Mouse (Mus musculus) erythroblast, adult 5-6 weeks (primary cell): ENCODE results near the gene Heyl. TPM values are rescaled to one million over a fixed set of nuclear protein-coding genes. Genes with fewer than 3 reads are reported as not detected.
"Not testable (repeated sequence)": the region's sequence is repeated elsewhere in the genome, so short reads cannot be mapped to it uniquely, and the experiment has no call there.

Source experiments
- ATAC-seq: replicated peaks from 2 replicates; pipeline ENCODE4 v1.8.0; 2016; ENCODE audit warnings: moderate number of reproducible peaks, mild to moderate bottlenecking, moderate TSS enrichment, inconsistent platforms; ENCODE audit not compliant: poor library complexity, low FRiP score, severe bottlenecking
- total RNA-seq, 2 experiments: library from RNA; stranded (forward) in 1 of 2; stranded (reverse) in 1 of 2; fragments of 150-400 nt in 1 of 2; fragments of 200-764, 138-1000 nt in 1 of 2; gene quantifications; 2 replicates each; pipeline versions ENCODE4 v1.2.3 to v1.2.4; 2015 to 2017; ENCODE audit warnings: low replicate concordance in 2 of 2

Gene Heyl
- total RNA-seq, 2 experiments from 2014 or later, result not detected

- not testable (repeated sequence) for ATAC-seq
These were observed 49.7 kb downstream of the Heyl start for GRCm38 (mm10) chr4:123282915-123283674.

DNA sequence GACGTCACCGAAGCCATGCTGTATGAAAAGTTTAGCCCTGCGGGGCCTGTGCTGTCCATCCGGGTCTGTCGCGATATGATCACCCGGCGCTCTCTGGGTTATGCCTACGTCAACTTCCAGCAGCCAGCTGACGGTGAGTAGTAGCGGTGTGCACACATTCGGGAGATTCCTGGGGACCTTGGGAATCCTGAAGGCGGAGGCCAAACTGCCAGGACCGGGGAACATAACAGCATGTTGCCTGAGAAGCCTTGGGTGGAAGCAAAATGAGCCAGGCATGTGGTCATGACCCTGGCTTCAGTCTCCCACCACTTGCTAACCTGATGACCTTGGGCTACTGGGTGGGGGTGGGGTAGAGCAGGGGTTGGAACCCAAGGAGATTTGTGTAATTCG is 50.3 kb downstream of the Heyl start:
- not testable (repeated sequence) for ATAC-seq

- ATAC-seq, result peak; percentile 57
These were observed 51.6 kb downstream of the Heyl start for GRCm38 (mm10) chr4:123284731-123285624.

- peak; percentile 68 for ATAC-seq
These were observed 53.4 kb downstream of the Heyl start for GRCm38 (mm10) chr4:123286790-123287189.

- ATAC-seq, result no peak
These were observed 55.7 kb downstream of the Heyl start for GRCm38 (mm10) chr4:123289038-123289437.

- no peak for ATAC-seq
These were observed 59.0 kb downstream of the Heyl start for GRCm38 (mm10) chr4:123292390-123292789.

- no peak for ATAC-seq
These were observed 59.6 kb downstream of the Heyl start for GRCm38 (mm10) chr4:123292989-123293388.

DNA sequence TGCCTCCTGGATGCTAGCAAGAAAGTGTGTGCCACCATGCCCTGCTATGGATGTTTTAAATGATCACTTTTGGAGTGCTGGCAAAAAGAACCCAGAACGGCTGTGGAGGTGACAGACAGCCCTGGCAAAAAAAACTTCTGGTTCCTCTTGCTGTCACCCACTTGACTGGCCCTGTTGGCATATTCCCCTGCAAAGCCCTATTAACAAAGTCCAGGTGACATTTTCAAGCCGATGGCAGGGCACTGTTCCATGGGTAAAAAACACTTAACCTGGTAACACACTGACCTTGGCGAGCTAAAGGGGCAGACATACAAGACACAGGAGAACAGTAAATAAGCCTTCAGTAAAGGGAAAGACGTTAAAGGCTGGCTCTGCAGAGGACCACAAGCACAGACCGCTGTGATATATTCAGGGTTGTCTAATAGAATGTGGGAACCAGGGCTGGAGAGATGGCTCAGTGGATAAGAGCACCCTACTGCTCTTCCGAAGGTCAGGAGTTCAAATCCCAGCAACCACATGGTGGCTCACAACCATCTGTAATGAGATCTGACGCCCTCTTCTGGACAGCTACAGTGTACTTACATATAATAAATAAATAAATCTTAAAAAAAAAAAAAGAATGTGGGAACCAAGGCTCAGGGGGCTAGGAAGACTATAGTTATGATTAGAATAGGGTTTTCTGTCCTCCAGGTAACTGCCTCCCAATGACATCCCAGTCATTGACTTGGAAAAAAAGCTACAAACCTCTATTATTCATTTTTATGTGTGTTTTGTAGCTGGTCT is 60.5 kb downstream of the Heyl start:
- no peak for ATAC-seq

GRCm38 (mm10) chr4:123295026-123295425 is 61.7 kb downstream of the Heyl start:
- ATAC-seq, result not testable (repeated sequence)

DNA sequence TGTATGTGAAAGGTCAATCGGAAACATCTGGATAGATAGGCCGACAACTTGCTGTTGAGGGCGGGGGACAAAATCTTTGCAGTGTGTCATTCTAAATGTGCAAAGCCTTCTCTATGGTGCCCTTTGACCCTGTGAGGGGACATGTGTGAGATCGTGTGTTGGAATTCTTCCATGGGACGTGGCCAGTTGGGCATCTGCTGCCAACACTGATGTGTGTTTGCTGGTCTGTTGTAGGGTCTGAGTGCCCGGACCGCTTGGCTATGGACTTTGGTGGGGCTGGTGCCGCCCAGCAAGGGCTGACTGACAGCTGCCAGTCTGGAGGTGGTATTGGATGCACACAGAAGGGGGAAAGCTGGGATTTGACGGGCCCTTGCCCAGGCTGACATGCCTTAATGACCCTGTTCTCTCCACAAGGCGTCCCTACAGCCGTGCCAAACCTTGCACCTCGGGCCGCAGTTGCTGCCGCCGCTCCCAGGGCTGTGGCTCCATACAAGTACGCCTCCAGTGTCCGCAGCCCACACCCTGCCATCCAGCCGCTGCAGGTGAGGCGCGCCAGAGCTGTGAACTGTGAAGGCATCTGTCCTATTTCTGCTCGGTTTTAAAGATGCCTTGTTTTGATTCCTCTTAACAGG is 62.3 kb downstream of the Heyl start:
- no peak for ATAC-seq

GRCm38 (mm10) chr4:123296148-123296534 is 62.8 kb downstream of the Heyl start:
- ATAC-seq, result no peak

DNA sequence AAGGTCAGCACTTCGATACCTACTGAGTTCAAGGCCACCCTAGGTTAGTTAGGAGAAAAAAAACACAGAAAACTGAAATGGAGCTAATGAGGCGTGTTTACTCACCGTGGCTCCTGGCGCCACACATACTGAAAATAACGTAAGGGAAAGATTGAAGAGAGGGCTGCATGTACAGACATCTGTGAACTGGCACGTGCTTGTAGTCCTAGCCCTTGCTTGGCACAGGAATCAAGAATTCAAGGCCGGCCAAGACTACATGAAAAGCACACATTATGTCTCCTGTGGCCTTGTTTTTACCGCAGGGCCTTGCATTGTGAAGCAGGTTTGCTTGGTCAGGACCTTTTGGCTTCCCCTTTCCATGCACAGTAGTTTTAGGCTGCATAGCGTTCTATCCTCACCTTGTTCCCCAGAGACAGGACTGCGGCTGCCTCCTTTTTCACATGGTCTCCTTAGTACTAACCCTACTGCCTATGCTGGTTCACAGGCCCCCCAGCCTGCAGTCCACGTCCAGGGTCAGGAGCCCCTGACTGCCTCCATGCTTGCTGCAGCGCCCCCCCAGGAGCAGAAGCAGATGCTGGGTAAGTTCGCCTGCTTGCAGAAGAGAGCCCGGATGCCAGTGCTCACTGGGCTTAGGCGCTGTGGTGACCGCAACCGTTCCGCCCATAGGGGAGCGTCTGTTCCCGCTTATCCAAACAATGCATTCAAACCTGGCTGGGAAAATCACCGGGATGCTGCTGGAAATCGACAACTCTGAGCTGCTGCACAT is 64.0 kb downstream of the Heyl start:
- no peak for ATAC-seq

- no peak for ATAC-seq
These were observed 64.9 kb downstream of the Heyl start for GRCm38 (mm10) chr4:123298226-123298625.

DNA sequence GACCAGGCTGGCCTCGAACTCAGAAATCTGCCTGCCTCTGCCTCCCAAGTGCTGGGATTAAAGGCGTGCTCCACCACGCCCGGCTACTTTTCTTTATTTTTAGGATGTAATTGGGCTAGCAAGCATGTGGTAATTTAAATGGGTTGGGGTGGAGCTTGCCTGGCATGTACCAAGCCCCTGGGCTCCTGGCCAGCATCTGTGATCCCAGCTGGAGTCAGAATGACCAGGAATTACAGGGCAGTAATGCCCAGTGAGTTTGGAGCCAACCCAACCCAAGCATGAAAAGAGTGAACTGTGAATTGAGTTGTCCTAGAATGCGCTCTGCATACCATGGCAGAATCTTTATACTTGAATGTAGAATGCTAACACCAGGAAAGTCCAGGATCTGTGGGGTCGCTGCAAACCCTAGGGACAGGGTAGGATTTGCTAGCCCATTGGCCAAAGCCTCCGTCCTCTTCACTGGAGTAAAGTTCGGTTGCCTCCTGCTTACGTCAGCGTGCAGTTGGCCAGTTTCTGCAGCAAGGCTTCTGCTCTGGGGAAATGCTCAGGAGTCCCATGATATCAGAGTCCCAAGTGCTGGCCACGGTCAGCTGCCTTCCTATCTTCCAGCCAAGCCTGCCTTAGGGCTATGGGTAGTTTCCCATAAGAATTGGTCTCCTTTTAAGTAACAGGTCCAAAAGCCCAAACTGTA is 65.8 kb downstream of the Heyl start:
- no peak for ATAC-seq

Other genes starting within 250 kb of the Heyl start
- gene Mycl, start 237.9 kb upstream of the Heyl start, total RNA-seq (2015; ENCODE audit: low replicate concordance), result 1.7 TPM in 1 of 2 replicates, not detected in the other
- 0.56 and 2.5 TPM in 2 replicates for gene Mycl, start 237.9 kb upstream of the Heyl start, total RNA-seq (2017; ENCODE audit: low replicate concordance)
- gene Trit1, start 217.0 kb upstream of the Heyl start, total RNA-seq (2015; ENCODE audit: low replicate concordance), result 3.5 and 5.0 TPM in 2 replicates
- gene Trit1, start 217.0 kb upstream of the Heyl start, total RNA-seq (2017; ENCODE audit: low replicate concordance), result 2.0 and 3.2 TPM in 2 replicates
- gene Bmp8b, start 128.4 kb upstream of the Heyl start, total RNA-seq (2015; ENCODE audit: low replicate concordance), result 0.19 TPM in 1 of 2 replicates, not detected in the other
- gene Bmp8b, start 128.4 kb upstream of the Heyl start, total RNA-seq (2017; ENCODE audit: low replicate concordance), result 0.28 TPM in 1 of 2 replicates, not detected in the other
- gene Oxct2b, start 117.3 kb upstream of the Heyl start, total RNA-seq (2015; ENCODE audit: low replicate concordance), result not detected in 2 replicates
- gene Oxct2b, start 117.3 kb upstream of the Heyl start, total RNA-seq (2017; ENCODE audit: low replicate concordance), result not detected in 2 replicates
- gene Ppie, start 93.6 kb upstream of the Heyl start, total RNA-seq (2015; ENCODE audit: low replicate concordance), result 5.2 and 5.6 TPM in 2 replicates
- gene Ppie, start 93.6 kb upstream of the Heyl start, total RNA-seq (2017; ENCODE audit: low replicate concordance), result 4.3 and 15.4 TPM in 2 replicates
- gene Hpcal4, start 50.3 kb upstream of the Heyl start, total RNA-seq (2015; ENCODE audit: low replicate concordance), result not detected in 2 replicates
- not detected in 2 replicates for gene Hpcal4, start 50.3 kb upstream of the Heyl start, total RNA-seq (2017; ENCODE audit: low replicate concordance)
- not detected in 2 replicates for gene Nt5c1a, start 32.1 kb upstream of the Heyl start, total RNA-seq (2015; ENCODE audit: low replicate concordance)
- not detected in 2 replicates for gene Nt5c1a, start 32.1 kb upstream of the Heyl start, total RNA-seq (2017; ENCODE audit: low replicate concordance)
- 139 and 182 TPM in 2 replicates for gene Pabpc4, start 28.8 kb downstream of the Heyl start, total RNA-seq (2015; ENCODE audit: low replicate concordance)
- 218 and 250 TPM in 2 replicates for gene Pabpc4, start 28.8 kb downstream of the Heyl start, total RNA-seq (2017; ENCODE audit: low replicate concordance)
- gene Oxct2a, start 90.1 kb downstream of the Heyl start, total RNA-seq (2015; ENCODE audit: low replicate concordance), result not detected in 2 replicates
- gene Oxct2a, start 90.1 kb downstream of the Heyl start, total RNA-seq (2017; ENCODE audit: low replicate concordance), result not detected in 2 replicates
- not detected in 2 replicates for gene Bmp8a, start 109.7 kb downstream of the Heyl start, total RNA-seq (2015; ENCODE audit: low replicate concordance)
- not detected in 2 replicates for gene Bmp8a, start 109.7 kb downstream of the Heyl start, total RNA-seq (2017; ENCODE audit: low replicate concordance)